Mouse (Mus musculus): ENCODE results near the gene Gm10057.
"Not testable (repeated sequence)": the region's sequence is repeated elsewhere in the genome, so short reads cannot be mapped to it uniquely, and the experiment has no call there.

Gm10057 gene

GRCm38 (mm10) chrX:154054939-154055338 is at the start of gene Gm10057:
TSS of gene Gm10057 (minus strand) at chrX:154055039.
- DNase-seq, result not testable (repeated sequence)

- DNase-seq, result not testable (repeated sequence)
Observed at GRCm38 (mm10) chrX:154033727-154034126, 21.1 kb downstream of the Gm10057 start, which contains the start of gene 4921511M17Rik. TSS of gene 4921511M17Rik (minus strand) at chrX:154033827.

GRCm38 (mm10) chrX:154012540-154012939 is 42.3 kb downstream of the Gm10057 start, which contains the start of gene Samt1:
TSS of gene Samt1 (minus strand) at chrX:154012640.
- DNase-seq, result not testable (repeated sequence)

All from cerebellum, adult 8-10 months (tissue).